Mouse (Mus musculus) heart, postnatal 10 days (tissue): ENCODE results near the gene Ints13. TPM values are rescaled to one million over a fixed set of nuclear protein-coding genes. Genes with fewer than 3 reads are reported as not detected.
"Not testable (repeated sequence)": the region's sequence is repeated elsewhere in the genome, so short reads cannot be mapped to it uniquely, and the experiment has no call there.

Experiments used
- DNase-seq, 2 experiments: peaks; one replicate each; pipeline ENCODE4 v3.0.0; 2021
- intact Hi-C: fragments of 180-260 bp; cut with DNase I; formaldehyde crosslinking; loops from one replicate; pipeline ENCODE4 v1.15.1; 2025
- total RNA-seq, 2 experiments: library from RNA; stranded (reverse); gene quantifications; 2 replicates each; pipeline ENCODE4 v1.2.3; 2021

Gene Ints13
- 10 to 100 TPM; 22.7 to 27.6 TPM for total RNA-seq

GRCm38 (mm10) chr6:146577310-146578109, at the start of gene Ints13:
Gene Ints13 (minus strand): TSS chr6:146577835.
- intact Hi-C loops, result loop anchor here (2.0 to 5.0 kb wide), 3 partner anchors 55 to 150 kb away; partner anchors contain the start of gene Itpr2
- peak; percentile 97 to 98 for DNase-seq

- no peak for DNase-seq
- intact Hi-C loops, result no loop called here
Measured at GRCm38 (mm10) chr6:146616670-146617069, 39.0 kb upstream of the Ints13 start.

- DNase-seq, result no peak
- intact Hi-C loops, result no loop called here
Measured at GRCm38 (mm10) chr6:146615891-146616290, 38.3 kb upstream of the Ints13 start.

- DNase-seq, result no peak
- intact Hi-C loops, result no loop called here
Measured at GRCm38 (mm10) chr6:146614541-146614940, 36.9 kb upstream of the Ints13 start.

- no peak for DNase-seq
- intact Hi-C loops, result no loop called here
Measured at GRCm38 (mm10) chr6:146613907-146614306, 36.3 kb upstream of the Ints13 start.

- DNase-seq, result no peak
- intact Hi-C loops, result no loop called here
Measured at GRCm38 (mm10) chr6:146612736-146613135, 35.1 kb upstream of the Ints13 start.

GRCm38 (mm10) chr6:146611897-146612296, 34.3 kb upstream of the Ints13 start:
- intact Hi-C loops, result no loop called here
- no peak for DNase-seq

- no peak for DNase-seq
- intact Hi-C loops, result no loop called here
Measured at GRCm38 (mm10) chr6:146611385-146611784, 33.8 kb upstream of the Ints13 start.

- intact Hi-C loops, result no loop called here
- peak; percentile 13 to 25 for DNase-seq
Measured at GRCm38 (mm10) chr6:146603651-146604050, 26.0 kb upstream of the Ints13 start.

- intact Hi-C loops, result no loop called here
Measured at GRCm38 (mm10) chr6:146602601-146603000, 25.0 kb upstream of the Ints13 start.

GRCm38 (mm10) chr6:146585134-146585533, 7.5 kb upstream of the Ints13 start:
- DNase-seq, result no peak
- intact Hi-C loops, result no loop called here

More at GRCm38 (mm10) chr6:146602601-146603000, 25.0 kb upstream of the Ints13 start:
- DNase-seq, result no peak

- DNase-seq, result no peak
- intact Hi-C loops, result no loop called here
Measured at GRCm38 (mm10) chr6:146583366-146584046, 5.9 kb upstream of the Ints13 start.

GRCm38 (mm10) chr6:146580381-146580926, 2.8 kb upstream of the Ints13 start:
- DNase-seq, result peak in 1 of 2 experiments; percentile 7
- intact Hi-C loops, result no loop called here

- peak; percentile 23 to 37 for DNase-seq
- intact Hi-C loops, result loop anchor here (2.0 to 5.0 kb wide), 2 partner anchors 54 to 149 kb away; no protein-coding TSS in a partner anchor
Measured at GRCm38 (mm10) chr6:146578586-146578985, 951 bp upstream of the Ints13 start.

- intact Hi-C loops, result loop anchor here (2.0 to 5.0 kb wide), 2 partner anchors 55 to 149 kb away; no protein-coding TSS in a partner anchor
Measured at GRCm38 (mm10) chr6:146578111-146578531, 486 bp upstream of the Ints13 start.

GRCm38 (mm10) chr6:146576903-146577302, 732 bp downstream of the Ints13 start, which contains the start of gene Fgfr1op2:
Gene Fgfr1op2 (plus strand): TSS chr6:146577203.
- intact Hi-C loops, result loop anchor here (2.0 to 5.0 kb wide), 2 partner anchors 74 to 150 kb away; partner anchors contain the start of gene Itpr2
- DNase-seq, result no peak

More at GRCm38 (mm10) chr6:146578111-146578531, 486 bp upstream of the Ints13 start:
- DNase-seq, result peak in 1 of 2 experiments; percentile 83

- intact Hi-C loops, result no loop called here
- DNase-seq, result no peak
Measured at GRCm38 (mm10) chr6:146572073-146572472, 5.6 kb downstream of the Ints13 start.

- intact Hi-C loops, result not testable (repeated sequence)
Measured at GRCm38 (mm10) chr6:146562461-146562860, 15.2 kb downstream of the Ints13 start.

GRCm38 (mm10) chr6:146551326-146551725, 26.3 kb downstream of the Ints13 start:
- intact Hi-C loops, result no loop called here

More at GRCm38 (mm10) chr6:146562461-146562860, 15.2 kb downstream of the Ints13 start:
- DNase-seq, result not testable (repeated sequence)

GRCm38 (mm10) chr6:146550421-146550820, 27.2 kb downstream of the Ints13 start:
- DNase-seq, result no peak
- intact Hi-C loops, result no loop called here

More at GRCm38 (mm10) chr6:146551326-146551725, 26.3 kb downstream of the Ints13 start:
- no peak for DNase-seq
